Mouse (Mus musculus) spleen, adult 2 months (tissue): ENCODE data around the gene Fads3.

Experiments used
- CTCF ChIP-seq: fragments of 200-500 bp; IDR thresholded peaks from 2 replicates; pipeline ENCODE4 v1.5.1; 2011; ENCODE audit warnings: mild to moderate bottlenecking, inconsistent platforms; ENCODE audit not compliant: insufficient read depth, insufficient read length, insufficient replicate concordance; ENCODE audit errors: extremely low read depth
- POLR2A ChIP-seq: fragments of 200-500 bp; IDR thresholded peaks from 2 replicates; pipeline ENCODE4 v1.6.1; 2011; ENCODE audit warnings: low read depth, low read length, inconsistent platforms

DNA sequence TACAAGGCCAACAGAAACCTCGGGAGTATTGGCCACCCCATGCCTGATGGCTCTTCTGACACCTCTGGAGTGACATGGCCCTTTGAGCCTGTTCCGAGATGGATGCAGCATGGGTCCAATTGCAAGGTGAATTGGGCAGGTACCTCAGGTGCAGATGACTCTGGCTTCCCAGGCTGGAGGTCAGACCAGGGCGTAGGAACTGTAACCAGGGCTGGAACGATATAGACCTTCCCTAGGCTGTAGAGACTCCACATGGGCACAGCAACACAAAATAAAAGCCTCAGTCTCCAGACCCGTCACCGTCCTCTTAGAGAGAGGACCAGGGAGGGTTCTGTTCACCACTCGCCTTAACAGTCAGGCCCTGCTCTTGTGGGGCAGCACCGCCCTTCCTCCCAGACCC is 20.9 kb downstream of the Fads3 start:
- no peak for TF ChIP-seq CTCF
- TF ChIP-seq POLR2A, result no peak
